Mouse (Mus musculus) small intestine, adult 2 months (tissue): ENCODE results near the gene Bpifc.

ENCODE experiments used
- CTCF ChIP-seq: fragments of 200-500 bp; IDR thresholded peaks from 2 replicates; pipeline ENCODE4 v1.5.1; 2012; ENCODE audit warnings: low read depth, mild to moderate bottlenecking, control low read depth, inconsistent platforms, low read length, moderate library complexity, mixed read lengths; ENCODE audit not compliant: insufficient replicate concordance, insufficient read length; ENCODE audit errors: extremely low read depth
- POLR2A ChIP-seq: fragments of 200-500 bp; IDR thresholded peaks from 2 replicates; pipeline ENCODE4 v1.6.1; 2012; ENCODE audit warnings: low read depth, mild to moderate bottlenecking, control low read depth, inconsistent platforms, low read length, moderate library complexity

DNA sequence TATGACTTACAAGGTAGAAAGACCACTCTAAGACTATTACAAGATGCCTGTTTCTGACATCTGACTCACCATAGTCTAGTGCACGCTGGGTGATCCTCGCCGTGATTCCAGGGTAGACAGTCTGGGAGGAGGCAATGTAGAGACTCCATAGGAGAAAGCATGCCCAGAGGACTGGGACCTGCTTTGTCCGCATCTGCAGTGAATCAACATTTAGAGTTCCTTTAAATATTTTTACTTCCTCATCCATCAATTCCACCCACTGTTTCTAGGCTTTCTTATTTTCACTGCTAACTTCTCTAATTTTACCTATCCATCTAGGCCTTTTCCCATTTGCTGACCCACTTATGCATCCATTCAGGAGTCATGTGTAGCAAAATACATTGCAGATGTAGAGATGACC is 11.2 kb downstream of the Bpifc start:
- TF ChIP-seq POLR2A: no peak
- no peak for TF ChIP-seq CTCF
